Mouse (Mus musculus) monocyte, adult 5-6 weeks (primary cell): ENCODE data around the gene Apol8. TPM values are rescaled to one million over a fixed set of nuclear protein-coding genes. Genes with fewer than 3 reads are reported as not detected.
"Not testable (repeated sequence)": the region's sequence is repeated elsewhere in the genome, so short reads cannot be mapped to it uniquely, and the experiment has no call there.

Source experiments
- ATAC-seq: fragments of 153-309, 156-312 bp; replicated peaks from 2 replicates; pipeline ENCODE4 v1.8.0; 2017; ENCODE audit warnings: mild to moderate bottlenecking; ENCODE audit not compliant: low TSS enrichment, insufficient number of reproducible peaks, severe bottlenecking, poor library complexity, low FRiP score
- total RNA-seq: library from RNA; stranded (forward); fragments of 200-1000, 200-491, 200-594 nt; gene quantifications from 3 replicates; pipeline ENCODE4 v1.2.3, GENCODE M21; 2017

Apol8 gene
- total RNA-seq, 1 experiment from 2014 or later, result 6.6 TPM

DNA sequence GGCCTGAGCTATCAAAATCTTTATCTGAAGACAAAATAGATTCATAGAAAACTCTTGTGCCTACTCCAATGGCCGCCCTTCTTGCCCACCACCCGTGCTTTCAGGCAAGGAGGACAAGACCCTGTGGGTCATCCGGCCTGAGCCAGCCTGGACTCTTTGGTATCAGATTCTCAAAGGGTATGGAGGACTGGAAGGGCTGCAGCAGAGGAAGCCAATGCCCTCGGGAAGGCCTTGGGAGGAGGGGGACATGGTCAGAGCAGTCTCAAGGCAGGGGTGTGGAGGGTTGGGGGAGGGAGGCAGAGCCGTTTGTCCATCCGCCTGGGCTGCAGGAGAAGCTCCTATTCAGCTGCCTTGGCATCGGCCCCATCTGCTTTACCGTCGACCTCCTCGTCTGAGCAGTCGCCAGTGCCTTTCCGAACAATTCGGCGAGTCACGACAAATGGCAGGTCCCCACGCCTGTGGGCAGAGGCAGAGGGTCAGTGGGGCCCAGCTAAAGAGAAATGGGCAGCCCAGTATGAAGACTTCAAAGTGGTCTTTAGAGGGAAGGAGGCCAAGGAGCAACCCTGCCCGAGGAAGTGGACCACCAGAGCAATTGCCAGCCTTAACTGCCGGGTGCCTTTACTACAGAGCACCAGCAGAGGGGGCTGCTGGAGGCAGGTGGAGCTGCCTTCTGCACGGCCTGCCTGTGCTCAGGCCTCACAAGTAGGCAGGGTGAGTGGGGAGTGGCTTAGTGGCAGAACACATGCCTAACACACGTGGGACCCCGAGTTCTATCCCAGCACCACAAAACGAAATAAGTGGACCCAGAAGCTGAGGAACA, 5.0 kb upstream of the Apol8 start:
- no peak for ATAC-seq

DNA sequence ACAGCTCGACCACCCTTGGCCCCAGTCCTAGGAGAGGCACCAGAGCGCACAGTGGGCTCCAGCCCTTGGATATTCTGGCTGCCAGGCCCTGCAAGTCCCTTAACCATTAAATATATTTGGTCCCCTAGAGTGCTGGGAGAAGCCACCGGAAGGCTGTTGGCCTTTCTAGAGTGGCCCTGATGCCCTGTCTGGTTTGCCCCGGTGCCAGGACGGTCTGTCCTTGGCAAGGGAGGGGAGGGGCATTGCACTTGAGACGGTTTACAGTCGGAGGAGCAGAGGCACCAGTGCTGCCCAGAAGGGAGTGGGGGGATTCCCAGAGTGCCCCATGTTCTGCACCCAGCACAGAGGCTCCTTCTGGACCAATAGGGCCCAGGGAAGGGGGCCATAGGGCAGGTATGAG, 4.3 kb upstream of the Apol8 start:
- no peak for ATAC-seq

DNA sequence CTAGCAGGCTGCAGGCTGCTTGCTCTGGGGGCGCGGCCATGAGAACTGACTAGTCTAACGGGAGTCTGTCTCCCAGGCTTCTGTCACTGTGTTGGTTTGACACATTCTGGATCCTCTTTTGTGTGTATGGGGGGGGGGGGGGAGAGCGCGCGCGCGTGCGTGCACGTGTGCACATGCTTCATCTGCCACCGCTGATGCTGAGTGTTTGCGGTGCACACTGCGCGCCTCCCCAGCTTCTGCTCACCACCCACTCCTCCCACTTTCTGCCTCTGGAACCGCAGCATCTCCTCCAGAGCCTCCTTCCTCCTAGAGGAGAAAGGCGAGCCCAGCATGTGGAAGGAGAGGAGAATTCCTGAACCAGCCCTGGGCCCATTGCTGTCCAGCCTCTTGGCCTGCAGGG, 3.2 kb upstream of the Apol8 start:
- ATAC-seq, result no peak

DNA sequence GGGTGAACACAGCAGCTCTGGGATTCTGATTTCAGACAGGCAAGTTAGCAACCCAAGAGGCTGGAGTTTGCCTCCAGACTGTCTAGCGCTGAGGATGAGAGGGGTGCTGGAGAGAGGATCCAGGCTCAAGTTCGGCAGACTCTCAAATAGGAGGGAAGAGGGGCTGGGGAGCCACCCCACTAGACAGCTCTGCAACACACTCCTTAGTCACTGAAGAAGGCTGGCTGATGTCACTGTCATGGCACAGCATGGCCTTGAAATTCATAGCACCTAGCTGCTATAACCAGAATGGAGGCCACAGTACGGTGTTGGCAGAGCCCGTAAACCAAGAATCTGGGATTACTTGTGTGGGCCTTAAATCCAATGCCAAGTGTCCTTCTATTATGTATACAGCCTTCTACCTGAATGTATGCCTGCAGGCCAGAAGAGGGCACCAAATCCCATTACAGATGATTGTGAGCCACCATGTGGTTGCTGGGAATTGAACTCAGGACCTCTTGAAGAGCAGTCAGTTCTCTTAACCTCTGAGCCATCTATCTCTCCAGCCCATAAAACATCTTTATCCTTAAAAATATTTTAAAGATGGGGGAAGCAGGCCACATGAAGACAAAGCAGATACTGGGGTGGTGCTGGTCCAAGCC, 903 bp upstream of the Apol8 start:
- ATAC-seq, result no peak

DNA sequence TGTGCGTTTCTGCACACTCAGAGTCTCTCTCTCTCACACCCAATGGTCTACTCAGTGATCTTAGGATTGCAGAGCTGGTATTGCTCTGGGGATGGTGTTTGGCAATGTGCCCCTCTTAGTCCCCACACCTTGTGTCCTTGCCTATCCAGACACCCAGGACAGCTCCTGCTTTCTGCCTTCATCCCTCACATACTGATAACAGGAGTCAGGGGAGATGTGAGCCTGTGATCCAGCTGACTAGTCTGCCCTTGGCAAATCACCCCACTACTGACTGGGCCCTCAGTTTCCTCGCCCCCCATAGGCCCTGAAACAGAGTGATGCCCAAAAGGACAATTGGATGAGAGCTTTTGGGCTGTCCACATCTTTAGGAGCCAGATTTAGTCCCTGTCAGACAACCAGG, 722 bp downstream of the Apol8 start:
- no peak for ATAC-seq

DNA sequence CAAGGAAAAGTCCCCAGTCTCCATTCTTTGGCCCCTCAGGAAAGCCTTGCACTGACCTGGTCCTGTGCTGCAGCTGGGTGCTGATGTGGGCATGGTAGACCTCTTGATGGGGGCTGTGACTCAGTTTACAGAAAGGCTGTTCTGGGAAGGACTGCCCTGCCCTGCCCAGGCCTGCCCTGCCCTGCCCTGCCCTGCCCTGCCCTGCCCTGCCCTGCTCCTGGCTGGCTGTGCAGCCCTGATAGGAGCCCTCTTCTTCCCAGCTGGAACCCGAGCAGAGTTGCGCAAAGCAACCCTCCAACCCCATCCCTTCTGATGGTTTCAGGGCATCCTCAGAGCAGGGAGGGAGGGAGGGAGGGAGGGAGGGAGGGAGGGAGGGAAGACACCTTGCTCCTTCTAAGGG, 1.7 kb downstream of the Apol8 start:
- no peak for ATAC-seq

DNA sequence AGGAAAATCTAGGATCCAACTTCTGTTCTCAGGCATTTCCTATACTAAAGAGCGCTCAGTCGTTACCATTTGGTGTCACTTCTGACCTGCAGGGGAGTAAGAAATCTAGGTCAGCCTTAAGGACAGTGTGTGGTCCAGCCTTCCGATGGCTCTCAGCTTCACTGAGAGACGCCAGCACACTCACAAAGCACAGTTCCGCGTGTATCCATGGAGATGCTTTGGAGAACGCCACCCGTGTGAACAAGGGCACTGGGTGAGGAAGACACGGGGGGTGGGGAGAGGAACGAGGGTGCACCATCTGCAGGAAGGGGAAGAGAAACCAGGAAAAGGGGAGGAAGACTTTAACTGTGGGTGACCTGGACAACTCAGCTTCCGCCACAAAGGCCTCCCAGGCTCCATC, 4.4 kb downstream of the Apol8 start:
- no peak for ATAC-seq

DNA sequence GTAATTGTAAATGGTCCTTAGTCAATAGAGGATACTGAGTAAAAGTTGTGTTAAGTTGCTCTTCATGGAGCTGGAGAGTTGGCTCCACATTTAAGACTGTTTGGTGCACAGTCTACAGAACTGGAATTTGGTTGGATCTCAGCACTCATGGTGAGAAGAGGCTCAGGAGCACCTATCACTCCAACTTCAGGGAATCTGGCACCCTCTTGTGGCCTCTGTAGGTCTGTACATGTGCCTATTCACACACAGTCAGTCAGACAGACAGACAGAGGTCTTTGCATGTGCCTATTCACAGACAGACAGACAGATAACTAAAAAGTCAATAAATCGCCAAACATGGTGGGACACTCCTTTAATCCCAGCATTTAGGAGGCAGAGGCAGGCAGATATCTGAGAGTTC, 6.3 kb downstream of the Apol8 start:
- peak; percentile 37; the same call in 1 of the 2 replicates for ATAC-seq

DNA sequence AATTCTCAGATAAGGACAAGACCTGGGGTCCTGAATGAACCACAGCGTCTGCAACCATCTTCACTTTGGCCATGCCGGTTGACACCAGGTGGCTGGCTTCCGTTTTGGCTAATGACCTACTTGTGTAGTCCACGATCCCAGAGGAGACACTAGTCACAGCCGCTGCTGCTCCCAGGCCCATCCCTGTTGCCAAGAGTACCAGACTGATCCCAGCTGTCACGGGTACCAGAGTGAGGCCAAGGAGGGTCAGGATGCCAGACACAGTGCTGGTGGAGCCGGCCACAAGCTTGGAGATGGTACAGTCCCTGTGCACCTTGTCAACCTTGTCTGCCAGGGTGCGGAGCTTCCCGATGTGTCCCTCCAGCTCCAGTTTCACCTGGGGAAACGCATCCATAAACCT, 7.1 kb downstream of the Apol8 start:
- ATAC-seq, result no peak

DNA sequence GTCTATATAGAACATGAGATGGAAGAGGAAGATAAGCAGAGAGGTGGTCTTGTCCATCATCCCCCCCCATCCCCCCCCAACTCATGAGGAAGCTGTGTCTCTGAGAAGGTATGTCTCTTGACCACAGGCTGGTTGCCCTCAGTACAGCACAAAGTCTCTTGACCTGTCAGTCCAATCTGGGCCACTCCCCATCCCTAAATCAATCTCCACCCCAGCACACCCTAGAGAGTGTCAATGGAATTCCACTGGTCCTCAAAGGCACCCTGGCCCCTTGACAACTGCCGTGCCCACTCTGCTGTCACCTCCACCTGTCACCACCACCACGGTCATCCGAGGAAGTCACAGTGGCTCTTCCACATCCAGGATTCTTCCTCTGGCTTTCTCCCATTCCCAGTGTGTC, 8.4 kb downstream of the Apol8 start:
- no peak for ATAC-seq

DNA sequence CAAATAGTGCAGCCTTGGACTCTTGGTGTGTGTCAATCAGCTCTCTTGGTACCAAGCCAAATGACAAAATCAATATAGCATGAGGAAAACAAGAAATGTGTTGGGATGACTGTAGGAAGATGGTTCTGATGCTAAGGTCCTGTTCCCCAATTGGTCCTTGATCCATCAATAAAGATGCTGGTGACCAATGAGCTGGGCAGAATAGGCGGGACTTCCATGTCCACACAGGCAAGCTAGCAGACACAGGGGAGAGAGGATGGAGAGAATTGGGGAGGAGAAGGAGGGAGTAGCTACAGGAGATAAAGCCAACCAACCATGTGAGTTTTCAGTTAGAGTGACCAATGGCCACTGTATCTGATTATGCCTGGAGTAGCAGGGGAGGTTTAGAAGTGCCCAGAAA, 10.5 kb downstream of the Apol8 start:
- no peak for ATAC-seq

DNA sequence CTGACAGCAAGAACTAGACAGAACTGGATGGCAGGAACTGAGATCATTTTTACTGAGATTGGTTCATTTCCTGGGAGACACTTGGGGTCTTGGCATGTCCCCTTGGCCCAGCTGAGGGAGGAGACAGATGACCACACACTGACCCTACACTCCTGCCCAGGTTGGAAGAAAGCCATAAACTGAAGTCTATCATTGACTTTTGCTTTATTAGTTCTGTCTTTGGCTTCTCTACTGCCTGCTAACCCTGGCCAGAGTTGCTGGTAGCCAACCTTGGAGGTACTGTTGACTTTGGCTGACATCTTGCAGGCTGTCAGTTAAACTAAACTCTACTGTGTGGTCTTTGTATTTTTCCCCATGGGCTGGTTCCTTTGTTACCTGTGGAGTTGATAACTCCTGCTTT, 11.7 kb downstream of the Apol8 start:
- no peak for ATAC-seq

DNA sequence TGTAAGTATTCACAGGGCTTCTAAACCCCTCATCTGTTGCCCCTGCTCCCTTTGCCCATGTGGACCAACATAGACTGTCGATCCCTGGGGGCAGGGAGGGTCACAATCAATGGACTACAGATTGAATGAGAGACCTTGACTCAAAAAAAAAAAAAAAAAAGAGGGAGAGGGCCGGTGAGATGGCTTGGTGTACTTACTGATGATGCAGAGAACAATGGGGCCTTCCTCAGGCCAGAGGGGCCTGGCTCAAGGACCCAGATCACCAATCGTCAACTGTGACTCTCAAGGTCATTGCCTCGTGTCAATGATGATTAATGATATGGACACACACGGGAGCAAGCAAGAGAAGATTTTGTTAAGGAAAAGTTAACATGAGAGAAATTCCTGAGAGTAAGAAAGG, 12.2 kb downstream of the Apol8 start:
- no peak for ATAC-seq

DNA sequence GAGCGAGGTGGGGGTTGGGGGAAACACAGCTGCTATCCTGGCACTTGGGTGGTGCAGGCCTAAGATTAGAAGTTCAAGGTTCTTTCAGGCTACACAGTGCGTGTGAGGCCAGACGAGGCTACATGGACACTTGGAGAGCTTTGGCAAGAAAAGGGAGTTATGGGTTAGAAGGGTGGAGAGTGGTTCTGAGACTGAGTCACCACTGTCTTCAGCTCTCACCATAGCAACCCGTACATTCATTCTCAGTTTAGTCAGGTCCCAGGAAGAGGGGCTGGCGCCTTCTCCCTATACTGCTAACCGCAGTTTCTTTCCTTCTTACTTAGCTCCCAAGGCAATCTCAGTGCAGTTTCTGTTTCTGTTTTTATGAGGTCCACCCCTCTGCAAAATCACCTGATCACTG, 15.2 kb downstream of the Apol8 start:
- not testable (repeated sequence) for ATAC-seq

DNA sequence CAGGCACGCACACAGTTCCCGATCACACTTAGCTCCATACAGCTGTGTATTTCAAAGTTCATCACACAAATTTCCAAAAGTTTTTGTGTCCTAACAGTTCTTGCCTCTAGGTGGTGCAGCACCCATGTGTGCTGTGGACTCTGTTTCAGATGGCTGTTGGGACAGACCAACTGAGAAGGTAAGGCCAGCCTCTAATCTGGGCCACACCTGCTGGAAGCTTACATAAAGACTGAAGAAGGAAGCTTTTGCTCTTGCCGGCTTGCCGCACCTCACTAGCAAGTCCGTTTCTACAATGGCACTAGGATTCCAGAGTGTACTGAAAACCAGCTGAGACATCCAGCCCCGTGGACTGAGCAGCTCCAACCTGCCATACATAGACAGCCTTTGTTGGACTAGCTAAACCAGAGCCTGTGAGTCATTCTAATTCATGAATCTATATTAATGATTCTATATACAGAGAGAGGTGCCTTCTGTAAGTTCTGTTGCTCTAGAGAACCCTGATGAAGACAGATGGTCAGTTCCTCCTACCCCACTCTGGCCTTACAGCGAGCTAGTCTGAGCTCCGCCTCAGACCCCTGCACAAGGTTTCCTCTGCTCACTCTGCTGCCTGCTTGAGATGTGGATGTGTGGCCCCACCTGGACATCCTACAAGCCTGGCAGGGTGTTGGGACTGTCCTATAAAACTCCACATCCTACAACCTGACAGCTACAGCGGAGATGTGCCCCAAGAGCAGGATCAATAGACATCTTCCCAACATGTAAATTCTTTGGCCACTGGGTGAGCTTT, 16.1 kb downstream of the Apol8 start:
- ATAC-seq, result no peak

DNA sequence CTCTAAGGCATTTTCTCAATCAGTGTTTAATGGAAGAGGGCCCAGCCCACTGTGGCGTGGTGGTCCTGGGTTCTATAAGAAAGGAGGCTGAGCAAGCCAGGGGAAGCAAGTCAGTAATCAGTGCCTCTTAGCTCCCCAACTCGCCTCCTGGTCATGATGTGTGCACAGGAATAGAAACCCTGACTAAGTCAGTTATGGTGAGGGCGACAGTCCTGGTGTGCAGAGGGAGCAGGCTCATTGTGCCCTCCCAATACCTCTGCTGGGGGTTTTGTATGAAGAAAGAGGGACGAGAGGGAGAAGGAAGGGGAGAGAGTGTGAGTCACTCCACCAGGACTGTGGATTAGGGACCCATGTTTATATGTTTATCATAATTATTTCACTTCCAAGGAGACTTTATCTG, 22.9 kb downstream of the Apol8 start:
- not testable (repeated sequence) for ATAC-seq

DNA sequence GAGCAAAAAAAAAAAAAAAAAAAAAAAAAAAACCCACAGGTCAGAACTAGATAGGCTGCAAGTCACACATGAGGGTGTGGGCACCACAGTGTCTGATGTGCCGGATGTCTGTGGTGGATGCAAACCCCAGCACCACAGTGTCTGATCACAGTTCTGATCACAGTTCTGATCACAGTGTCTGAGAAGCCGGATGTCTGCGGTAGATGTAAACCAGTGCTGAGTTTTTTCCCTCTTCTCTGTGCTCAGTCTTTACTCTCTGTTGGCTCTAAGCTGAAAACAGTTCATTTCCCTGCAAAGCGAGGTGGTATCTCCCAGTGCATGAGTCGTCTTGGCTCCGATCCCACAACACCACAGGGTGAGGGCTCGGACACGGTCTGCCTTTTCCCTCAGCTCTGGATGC, 23.4 kb downstream of the Apol8 start:
- ATAC-seq, result peak; percentile 77

DNA sequence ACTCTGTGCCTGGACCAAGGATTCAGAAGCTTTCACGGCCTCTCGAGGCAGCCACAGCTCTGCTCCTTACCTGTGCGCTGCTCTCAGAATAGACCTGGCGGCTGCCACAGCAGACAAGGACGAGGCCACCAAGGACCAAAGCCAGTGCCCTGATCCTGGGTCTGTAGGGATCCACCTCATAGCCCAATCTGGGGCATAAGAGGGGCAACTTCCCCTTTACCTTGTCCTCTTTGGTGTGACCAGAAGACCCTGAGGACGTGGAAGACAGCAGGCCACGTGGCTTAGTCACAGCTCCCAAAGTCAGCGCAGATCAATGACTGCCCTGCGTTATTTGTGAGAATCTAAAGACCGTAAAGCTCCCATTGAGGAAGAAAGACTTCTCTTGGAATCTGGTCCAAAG, 24.0 kb downstream of the Apol8 start:
- not testable (repeated sequence) for ATAC-seq

DNA sequence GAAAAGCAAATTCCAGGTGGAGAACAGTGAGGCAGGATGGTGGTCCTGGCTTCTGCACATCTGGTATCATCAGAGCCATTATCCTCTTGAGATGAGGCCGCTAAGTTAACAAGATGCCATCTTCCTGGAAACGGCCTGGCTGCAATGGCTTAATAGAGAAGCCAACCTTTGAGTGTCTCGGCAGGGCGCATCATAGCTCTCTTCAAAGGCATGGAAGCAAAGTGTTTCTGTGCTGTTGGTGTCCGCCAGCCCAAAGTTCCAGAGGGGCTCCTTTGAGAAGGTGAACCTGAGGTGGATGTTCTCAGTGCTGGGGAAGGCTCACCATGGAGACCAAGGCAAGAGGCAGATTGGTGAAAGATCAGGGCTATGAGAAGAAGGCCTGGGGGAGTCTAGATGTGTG, 25.2 kb downstream of the Apol8 start:
- ATAC-seq, result no peak

DNA sequence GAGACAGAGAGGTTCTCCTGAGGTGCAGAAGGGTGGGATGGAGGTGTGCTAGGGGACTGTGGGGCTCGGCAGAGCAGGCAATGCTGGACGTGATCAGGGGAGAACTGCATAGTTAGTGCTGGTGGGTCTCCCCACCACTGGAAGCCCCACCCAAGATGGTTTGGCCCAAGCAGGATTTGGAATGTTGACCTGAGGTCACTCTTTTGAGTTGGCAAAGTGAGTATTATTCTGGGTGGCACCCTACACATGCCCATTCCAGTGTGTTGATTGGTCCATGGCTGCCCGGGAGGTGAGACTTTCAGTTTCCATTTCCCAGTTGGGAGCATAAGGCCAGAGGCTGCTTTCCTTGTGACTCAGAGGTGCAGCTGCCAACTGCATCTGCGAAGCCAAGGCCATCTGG, 28.1 kb downstream of the Apol8 start, which contains the start of gene Apol9b:
TSS of gene Apol9b (plus strand) at position 301 of the 400 bp plus-strand sequence.
- not testable (repeated sequence) for ATAC-seq
